Mouse (Mus musculus) ES-E14 (cell line): ENCODE results near the gene Gps2. TPM values are rescaled to one million over a fixed set of nuclear protein-coding genes. Genes with fewer than 3 reads are reported as not detected.

Experiments
- DNase-seq: peaks from one replicate; pipeline ENCODE4 v3.0.0-alpha.2; 2013; ENCODE audit warnings: low read depth, low spot score
- H3K27ac ChIP-seq: 2 replicates; pipeline ENCODE4 v1.5.1; 2012; ENCODE audit warnings: low read depth, mild to moderate bottlenecking, low read length, moderate library complexity, mixed read lengths; ENCODE audit not compliant: poor library complexity, insufficient read depth, severe bottlenecking
- H3K36me3 ChIP-seq: 2 replicates; pipeline ENCODE4 v1.6.1; 2012; ENCODE audit warnings: mild to moderate bottlenecking, low read length, moderate library complexity, mixed read lengths; ENCODE audit not compliant: control insufficient read depth, poor library complexity, insufficient read depth, severe bottlenecking
- H3K4me1 ChIP-seq, 2 experiments: fragments of 150-350 bp in 1 of 2; sonication (generic) in 1 of 2; 2 replicates each; pipeline ENCODE4 v1.6.1; 2012; ENCODE audit warnings: low read length in 2 of 2, mild to moderate bottlenecking in 1 of 2, mixed read lengths in 1 of 2; ENCODE audit not compliant: control insufficient read depth in 2 of 2, insufficient read depth in 2 of 2, poor library complexity in 1 of 2
- H3K4me3 ChIP-seq, 2 experiments: fragments of 150-350 bp in 1 of 2; sonication (generic) in 1 of 2; 2 replicates each; pipeline ENCODE4 v1.5.1; 2012; ENCODE audit warnings: low read length in 2 of 2, low read depth in 1 of 2, mild to moderate bottlenecking in 1 of 2, mixed read lengths in 1 of 2; ENCODE audit not compliant: insufficient read depth in 1 of 2, poor library complexity in 1 of 2, severe bottlenecking in 1 of 2
- H3K9ac ChIP-seq: 2 replicates; pipeline ENCODE4 v1.6.1; 2012; ENCODE audit warnings: low read depth, mild to moderate bottlenecking, low read length, mixed read lengths; ENCODE audit not compliant: poor library complexity, insufficient read depth, severe bottlenecking
- H3K9me3 ChIP-seq: fragments of 150-350 bp; sonication (generic); 2 replicates; pipeline ENCODE4 v1.6.1; 2012; ENCODE audit warnings: low read depth, mild to moderate bottlenecking, low read length; ENCODE audit not compliant: control insufficient read depth, insufficient read depth
- CHD2 ChIP-seq: IDR thresholded peaks from 2 replicates; pipeline ENCODE4 v1.6.1; 2014; ENCODE audit warnings: mild to moderate bottlenecking, low read depth, low read length, inconsistent platforms
- HCFC1 ChIP-seq: IDR thresholded peaks from 2 replicates; pipeline ENCODE4 v1.6.1; 2012; ENCODE audit warnings: low read length, inconsistent platforms, borderline replicate concordance; ENCODE audit not compliant: insufficient read depth
- MAFK ChIP-seq: IDR thresholded peaks from 2 replicates; pipeline ENCODE4 v1.6.1; 2014; ENCODE audit warnings: mild to moderate bottlenecking, low read depth, low read length, inconsistent platforms; ENCODE audit not compliant: insufficient read depth
- ZC3H11A ChIP-seq: IDR thresholded peaks from 2 replicates; pipeline ENCODE4 v1.6.1; 2012; ENCODE audit warnings: low read depth, mild to moderate bottlenecking, inconsistent platforms, low read length, borderline replicate concordance
- ZNF384 ChIP-seq: IDR thresholded peaks from 2 replicates; pipeline ENCODE4 v1.6.1; 2012; ENCODE audit warnings: low read depth, low read length, inconsistent platforms
- in situ Hi-C, 2 experiments: fragments of 600-800 bp; cut with MboI; formaldehyde crosslinking; loops; one replicate each; pipeline ENCODE4 v1.15.1; 2025; ENCODE audit warnings: low sequenced_read_pairs in 2 of 2, inconsistent platforms in 1 of 2; ENCODE audit not compliant: unreplicated experiment in 2 of 2
- total RNA-seq: library from RNA; depleted of rRNA; stranded (reverse); fragments of 300-350 nt; gene quantifications from 2 replicates; pipeline ENCODE4 v1.2.3, GENCODE M21; 2012

Gps2 gene
- total RNA-seq, 1 experiment: 15.5 TPM

DNA sequence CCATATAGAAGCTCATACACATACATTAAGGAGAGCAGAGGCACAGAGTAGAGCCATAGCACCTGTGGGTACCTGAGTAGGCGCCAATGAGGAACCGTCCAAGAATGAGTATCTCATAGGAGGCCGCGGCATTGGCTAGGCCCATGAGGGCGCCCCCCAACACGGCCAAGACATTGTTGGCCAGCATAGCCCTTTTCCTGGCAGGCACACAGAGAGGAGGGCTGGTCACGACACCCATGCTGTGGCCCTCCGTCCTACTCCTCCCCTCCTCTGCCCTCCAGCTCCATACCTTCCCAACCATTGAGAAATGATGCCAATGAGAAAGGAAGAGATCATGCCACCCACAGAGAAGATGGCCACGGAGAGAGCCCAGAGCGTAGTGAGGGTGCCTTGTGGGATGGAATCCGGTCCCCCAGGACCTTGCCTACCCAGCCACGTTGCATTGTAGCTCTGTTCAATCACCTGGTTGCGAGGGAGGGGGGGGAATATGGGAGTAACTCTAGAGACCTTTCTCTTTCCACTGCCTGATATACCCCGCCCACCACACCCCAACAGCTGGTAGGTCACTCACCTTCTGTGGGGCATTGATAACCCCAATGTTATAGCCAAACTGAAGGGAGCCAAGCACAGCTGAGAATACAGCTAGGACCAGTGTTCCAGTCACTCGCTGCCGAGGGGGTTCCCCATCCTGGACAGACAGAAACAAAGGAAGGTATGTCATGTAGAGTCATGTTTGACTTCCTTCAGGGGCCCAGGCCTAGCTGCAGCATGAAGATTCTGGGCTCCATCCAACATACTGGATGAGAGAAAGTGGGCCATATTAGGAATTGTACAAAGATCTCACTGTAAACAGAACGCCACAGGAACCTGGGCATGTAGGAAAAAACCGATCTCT is 32.6 kb downstream of the Gps2 start:
- H3K27ac ChIP-seq: no peak overlapping the region
- H3K9me3 ChIP-seq: no peaks in the 10 kb centered on the region
- in situ Hi-C loops: no loop called here
- no peaks in the 10 kb centered on the region; the same call in 1 of the 2 replicates for H3K36me3 ChIP-seq
- no peak overlapping the region for H3K9ac ChIP-seq
- TF ChIP-seq HCFC1 (no peak), MAFK (no peak), CHD2 (no peak), ZNF384 (no peak)
- no peak for DNase-seq
- H3K4me3 ChIP-seq: no peak overlapping the region
- peaks cover 0 to 12% of the 10 kb centered on the region in 2 experiments; a peak in 1 of 4 replicates for H3K4me1 ChIP-seq

GRCm38 (mm10) chr11:69947337-69948065 is 33.8 kb downstream of the Gps2 start:
- H3K27ac ChIP-seq: no peak overlapping the region

GRCm38 (mm10) chr11:69948066-69948762 is 34.5 kb downstream of the Gps2 start, which contains the start of gene Slc2a4:
Gene Slc2a4, minus strand, starts transcription at chr11:69948188.
- Histone ChIP-seq H3K9me3 (no peaks in the 10 kb centered on the region), H3K4me3 (peak within 1 kb of the TSS; percentile 58 to 89), H3K9ac (peak within 1 kb of the TSS; percentile 44), H3K27ac (no peak within 1 kb of the TSS), H3K4me1 (peaks cover 0 to 12% of the 10 kb centered on the region in 2 experiments; a peak in 1 of 4 replicates), H3K36me3 (no peaks in the 10 kb centered on the region; the same call in 1 of the 2 replicates)
- in situ Hi-C loops: no loop called here
- TF ChIP-seq CHD2 (no peak), ZC3H11A (no peak), MAFK (no peak), ZNF384 (no peak), HCFC1 (no peak)
- DNase-seq: peak; percentile 96

More at GRCm38 (mm10) chr11:69947337-69948065, 33.8 kb downstream of the Gps2 start:
- Histone ChIP-seq H3K9ac (peak overlapping the region; percentile 35; the same call in 1 of the 2 replicates), H3K4me1 (peaks cover 0 to 12% of the 10 kb centered on the region in 2 experiments; a peak in 1 of 4 replicates), H3K9me3 (no peaks in the 10 kb centered on the region), H3K4me3 (peak overlapping the region; percentile 58 to 89), H3K36me3 (no peaks in the 10 kb centered on the region; the same call in 1 of the 2 replicates)
- TF ChIP-seq HCFC1: no peak
- no peak for TF ChIP-seq MAFK
- TF ChIP-seq ZC3H11A: no peak
- TF ChIP-seq ZNF384: no peak
- no peak for TF ChIP-seq CHD2
- no peak for DNase-seq
- in situ Hi-C loops: no loop called here

GRCm38 (mm10) chr11:69948763-69949150 is 35.1 kb downstream of the Gps2 start:
- Histone ChIP-seq H3K4me3 (peak overlapping the region; percentile 49 to 89; a peak in 3 of 4 replicates), H3K27ac (no peak overlapping the region), H3K9me3 (no peaks in the 10 kb centered on the region), H3K4me1 (peaks cover 0 to 12% of the 10 kb centered on the region in 2 experiments; a peak in 1 of 4 replicates), H3K9ac (peak overlapping the region; percentile 44), H3K36me3 (no peaks in the 10 kb centered on the region; the same call in 1 of the 2 replicates)
- TF ChIP-seq ZC3H11A (peak; percentile 54; the same call in 1 of the 2 replicates), HCFC1 (no peak), ZNF384 (no peak), MAFK (no peak), CHD2 (no peak)
- DNase-seq: peak; percentile 92
- in situ Hi-C loops: no loop called here
